Mouse (Mus musculus): ENCODE measurements around the gene Cbx3. TPM values are rescaled to one million over a fixed set of nuclear protein-coding genes. Genes with fewer than 3 reads are reported as not detected.
A peak's percentile ranks its signal among the peaks of the same experiment; 100 is the strongest.
"Not testable (repeated sequence)": the region's sequence is repeated elsewhere in the genome, so short reads cannot be mapped to it uniquely, and the experiment has no call there.

Gene Cbx3
- polyA plus RNA-seq, 1 experiment from 2014 or later = 677 TPM

DNA sequence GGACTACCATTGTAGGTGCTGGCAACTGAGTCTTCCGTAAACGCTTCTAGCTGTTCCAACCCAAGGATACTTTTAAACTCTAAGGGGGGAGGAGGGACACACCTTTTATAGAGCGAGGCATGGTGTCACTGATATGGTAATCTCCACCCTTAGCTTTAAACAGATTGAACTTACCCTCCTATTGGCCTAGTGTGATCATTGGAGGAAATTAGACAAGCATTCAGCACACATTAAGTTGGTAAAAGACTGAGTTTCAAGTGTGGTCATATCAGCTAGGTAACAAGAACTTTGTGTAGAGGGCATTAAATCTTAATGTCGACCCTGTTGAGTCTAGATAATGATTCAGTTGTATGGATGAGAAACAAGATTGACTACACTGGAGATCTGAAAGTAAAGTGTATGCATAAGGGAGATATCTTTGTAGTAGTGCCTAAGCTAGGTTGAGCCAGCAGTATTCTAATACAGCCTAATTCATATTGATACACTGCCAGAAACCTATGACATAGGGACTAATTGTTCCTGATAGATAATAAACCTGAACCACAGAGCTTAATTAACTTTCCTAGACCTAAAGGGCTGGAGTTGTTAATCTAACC lies 9.1 kb downstream of the Cbx3 start:
- DNase-seq (ENCODE audit: low spot score) = no peak
- Histone ChIP-seq H3K4me2 (ENCODE audit: low read depth, severe bottlenecking) (no peak overlapping the region), H3K9ac (ENCODE audit: low read length) (no peak overlapping the region), H3K4me3 (ENCODE audit: low read depth, low read length) (no peak overlapping the region), H3K27ac (replicated peaks; ENCODE audit: low read depth, low read length) (no peak overlapping the region), H3K36me3 (ENCODE audit: control insufficient read depth, insufficient read depth, low read length) (peaks cover 33% of the 10 kb centered on the region), H3K9me3 (ENCODE audit: control insufficient read depth, low read length) (no peaks in the 10 kb centered on the region), H3K27me3 (ENCODE audit: control insufficient read depth, insufficient read depth, low read length) (no peaks in the 10 kb centered on the region), H3K4me1 (ENCODE audit: control insufficient read depth, insufficient read depth, low read length) (no peaks in the 10 kb centered on the region)
- WGBS = 93% methylated on average over 4 of the region's 4 CpGs
- no peak for ATAC-seq (ENCODE audit: insufficient number of reproducible peaks, low FRiP score, low TSS enrichment, low read depth)

DNA sequence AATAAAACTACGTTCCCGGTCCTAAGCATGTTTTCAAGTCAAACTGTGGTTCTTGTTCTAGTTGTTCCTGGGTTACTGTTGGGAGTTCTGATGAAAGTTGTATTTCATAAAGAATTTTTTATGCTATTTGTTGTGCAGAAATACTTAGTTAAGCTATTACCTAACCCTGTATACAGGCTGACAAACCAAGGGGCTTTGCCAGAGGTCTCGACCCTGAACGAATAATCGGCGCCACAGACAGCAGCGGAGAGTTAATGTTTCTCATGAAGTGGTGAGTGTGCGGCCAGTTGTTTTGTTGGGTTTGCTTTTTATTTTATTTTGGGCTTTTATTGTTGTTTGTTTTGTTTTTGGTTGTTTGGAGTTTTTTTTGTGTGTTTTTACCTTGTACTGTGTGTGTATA lies 11.4 kb downstream of the Cbx3 start:
- H3K36me3 ChIP-seq (ENCODE audit: control insufficient read depth, insufficient read depth, low read length) = peaks cover 31% of the 10 kb centered on the region
- H3K27ac ChIP-seq (replicated peaks; ENCODE audit: low read depth, low read length) = no peak overlapping the region
- no peaks in the 10 kb centered on the region for H3K27me3 ChIP-seq (ENCODE audit: control insufficient read depth, insufficient read depth, low read length)
- H3K4me2 ChIP-seq (ENCODE audit: low read depth, severe bottlenecking) = no peak overlapping the region
- no peaks in the 10 kb centered on the region for H3K4me1 ChIP-seq (ENCODE audit: control insufficient read depth, insufficient read depth, low read length)
- ATAC-seq (ENCODE audit: insufficient number of reproducible peaks, low FRiP score, low TSS enrichment, low read depth) = no peak
- WGBS = 95% methylated on average over 8 of the region's 8 CpGs
- H3K9ac ChIP-seq (ENCODE audit: low read length) = no peak overlapping the region
- no peak overlapping the region for H3K4me3 ChIP-seq (ENCODE audit: low read depth, low read length)
- no peaks in the 10 kb centered on the region for H3K9me3 ChIP-seq (ENCODE audit: control insufficient read depth, low read length)
- DNase-seq (ENCODE audit: low spot score) = no peak

DNA sequence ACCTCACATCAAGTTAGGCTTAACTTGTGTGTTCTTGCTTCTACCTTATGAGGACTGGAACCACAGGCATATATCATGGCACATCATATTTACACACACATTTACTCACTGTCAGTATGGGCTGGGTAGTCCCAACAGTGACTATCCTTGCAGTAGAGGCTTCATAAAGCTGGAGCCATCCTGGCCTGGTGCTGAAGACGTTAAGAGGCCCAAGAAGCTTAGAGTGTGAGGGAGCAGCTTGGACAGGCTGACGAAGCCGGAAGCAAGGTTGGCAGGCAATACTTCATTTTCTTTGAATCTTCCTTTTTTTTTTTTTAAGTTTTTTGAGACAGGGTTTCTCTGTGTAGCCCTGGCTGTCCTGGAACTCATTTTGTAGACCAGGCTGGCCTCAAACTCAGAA lies 13.7 kb downstream of the Cbx3 start:
- no peak overlapping the region for H3K4me3 ChIP-seq (ENCODE audit: low read depth, low read length)
- H3K27ac ChIP-seq (replicated peaks; ENCODE audit: low read depth, low read length) = no peak overlapping the region
- H3K27me3 ChIP-seq (ENCODE audit: control insufficient read depth, insufficient read depth, low read length) = no peaks in the 10 kb centered on the region
- peaks cover 25% of the 10 kb centered on the region for H3K36me3 ChIP-seq (ENCODE audit: control insufficient read depth, insufficient read depth, low read length)
- 95% methylated on average over 3 of the region's 3 CpGs for WGBS
- no peaks in the 10 kb centered on the region for H3K9me3 ChIP-seq (ENCODE audit: control insufficient read depth, low read length)
- H3K4me2 ChIP-seq (ENCODE audit: low read depth, severe bottlenecking) = no peak overlapping the region
- DNase-seq (ENCODE audit: low spot score) (no peak), ATAC-seq (ENCODE audit: insufficient number of reproducible peaks, low FRiP score, low TSS enrichment, low read depth) (no peak)
- no peaks in the 10 kb centered on the region for H3K4me1 ChIP-seq (ENCODE audit: control insufficient read depth, insufficient read depth, low read length)
- H3K9ac ChIP-seq (ENCODE audit: low read length) = no peak overlapping the region

DNA sequence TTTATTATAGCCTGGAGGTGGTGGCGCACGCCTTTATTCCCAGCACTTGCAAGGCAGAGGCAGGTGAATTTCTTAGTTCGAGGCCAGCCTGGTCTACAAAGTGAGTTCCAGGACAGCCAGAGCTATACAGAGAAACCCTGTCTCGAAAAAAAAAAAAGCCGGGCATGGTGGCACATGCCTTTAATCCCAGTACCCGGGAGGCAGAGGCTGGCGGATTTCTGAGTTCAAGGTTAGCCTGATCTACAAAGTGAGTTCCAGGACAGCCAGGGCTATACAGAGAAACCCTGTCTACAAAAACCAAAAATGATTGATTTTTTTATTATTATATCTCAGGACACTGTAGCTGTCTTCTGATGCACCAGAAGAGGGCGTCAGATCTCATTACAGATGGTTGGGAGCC lies 14.4 kb downstream of the Cbx3 start:
- whole genome bisulfite sequencing = 86% methylated on average over 8 of the region's 8 CpGs
- not testable (repeated sequence) for H3K9me3 ChIP-seq (ENCODE audit: control insufficient read depth, low read length); H3K27me3 ChIP-seq (ENCODE audit: control insufficient read depth, insufficient read depth, low read length); H3K9ac ChIP-seq (ENCODE audit: low read length); H3K27ac ChIP-seq (replicated peaks; ENCODE audit: low read depth, low read length); H3K4me3 ChIP-seq (ENCODE audit: low read depth, low read length); H3K4me1 ChIP-seq (ENCODE audit: control insufficient read depth, insufficient read depth, low read length); DNase-seq (ENCODE audit: low spot score); H3K4me2 ChIP-seq (ENCODE audit: low read depth, severe bottlenecking); ATAC-seq (ENCODE audit: insufficient number of reproducible peaks, low FRiP score, low TSS enrichment, low read depth)
- peaks cover 22% of the 10 kb centered on the region for H3K36me3 ChIP-seq (ENCODE audit: control insufficient read depth, insufficient read depth, low read length)

DNA sequence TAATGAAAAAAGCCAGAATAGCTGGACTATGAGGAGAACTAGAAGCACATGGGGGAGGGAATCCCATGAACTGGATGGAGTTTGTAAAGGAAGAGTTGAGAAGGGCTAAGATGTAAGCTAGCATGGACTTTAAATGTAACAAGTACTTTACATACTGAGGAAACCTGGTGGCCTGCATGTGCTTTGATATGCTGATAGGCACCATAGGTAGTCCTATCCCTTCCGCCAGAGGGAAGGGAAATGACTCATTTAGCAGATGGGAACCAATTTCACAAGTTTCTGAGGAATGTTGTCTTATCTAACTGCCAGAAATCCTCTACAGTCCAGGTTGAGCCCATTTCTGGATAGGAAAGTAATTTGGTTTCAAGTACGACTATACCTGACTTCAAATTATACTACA lies 15.5 kb downstream of the Cbx3 start:
- H3K4me3 ChIP-seq (ENCODE audit: low read depth, low read length) = no peak overlapping the region
- no peaks in the 10 kb centered on the region for H3K27me3 ChIP-seq (ENCODE audit: control insufficient read depth, insufficient read depth, low read length)
- no peak overlapping the region for H3K4me2 ChIP-seq (ENCODE audit: low read depth, severe bottlenecking)
- 45% methylated on average over 2 of the region's 2 CpGs for WGBS
- 0 out of 2 replicates have a peak, but pooled peaks cover 3% of the 10 kb centered on the region for H3K4me1 ChIP-seq (ENCODE audit: control insufficient read depth, insufficient read depth, low read length)
- no peak overlapping the region for H3K9ac ChIP-seq (ENCODE audit: low read length)
- H3K36me3 ChIP-seq (ENCODE audit: control insufficient read depth, insufficient read depth, low read length) = peaks cover 12% of the 10 kb centered on the region
- H3K9me3 ChIP-seq (ENCODE audit: control insufficient read depth, low read length) = no peaks in the 10 kb centered on the region
- no peak overlapping the region for H3K27ac ChIP-seq (replicated peaks; ENCODE audit: low read depth, low read length)
- no peak for DNase-seq (ENCODE audit: low spot score)
- ATAC-seq (ENCODE audit: insufficient number of reproducible peaks, low FRiP score, low TSS enrichment, low read depth) = no peak

DNA sequence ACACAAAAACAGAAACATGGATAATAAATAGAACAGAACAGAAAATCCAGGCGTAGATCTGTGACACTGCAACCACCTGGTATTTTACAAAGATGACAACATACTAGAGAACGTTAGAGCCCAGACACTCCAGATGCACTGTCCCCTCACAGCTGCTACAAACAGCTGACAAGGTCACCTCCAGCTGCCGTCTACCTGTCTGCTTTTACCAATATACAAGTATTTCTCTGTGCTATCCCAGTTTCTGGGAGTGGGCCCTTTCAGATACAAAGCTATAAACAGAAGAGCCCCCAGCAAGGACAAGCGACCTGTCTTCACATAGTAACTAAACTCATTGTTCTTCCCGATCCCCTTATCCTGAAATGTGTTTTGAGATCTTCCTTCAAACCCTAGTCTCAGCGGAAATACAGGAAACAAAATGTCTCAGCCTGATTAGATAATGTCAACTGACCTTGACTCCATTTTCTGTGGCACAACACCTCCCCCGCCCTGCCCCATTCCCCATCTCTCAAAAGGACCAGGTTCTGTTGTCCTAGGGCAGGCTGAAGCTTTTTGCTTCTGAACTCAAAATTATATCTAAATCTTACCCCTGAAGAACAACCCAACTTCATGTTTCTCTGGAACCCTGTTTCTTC lies 16.0 kb downstream of the Cbx3 start:
- 69% methylated on average over 7 of the region's 7 CpGs for WGBS

DNA sequence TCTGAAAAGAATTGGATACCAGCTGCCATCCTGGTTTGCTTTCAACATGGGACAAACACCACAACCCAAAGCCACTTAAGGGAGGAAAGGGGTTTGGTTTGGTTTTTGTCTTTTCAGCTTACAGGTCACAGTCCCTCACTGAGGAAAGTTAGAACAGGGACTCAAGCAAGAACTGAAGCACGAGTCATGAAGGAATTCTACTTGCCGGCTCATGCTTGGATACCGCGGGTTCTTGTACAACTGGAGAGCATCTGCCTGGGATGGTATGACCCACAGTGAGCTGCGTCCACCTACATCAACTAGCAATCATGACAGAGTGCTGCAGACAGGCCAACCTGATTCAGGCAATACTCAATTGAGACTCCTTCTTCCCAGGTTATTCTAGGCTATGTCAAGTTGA lies 16.6 kb downstream of the Cbx3 start:
- Histone ChIP-seq H3K36me3 (ENCODE audit: control insufficient read depth, insufficient read depth, low read length) (peaks cover 5% of the 10 kb centered on the region; the same call in 1 of the 2 replicates), H3K4me1 (ENCODE audit: control insufficient read depth, insufficient read depth, low read length) (0 out of 2 replicates have a peak, but pooled peaks cover 3% of the 10 kb centered on the region), H3K27ac (replicated peaks; ENCODE audit: low read depth, low read length) (no peak overlapping the region), H3K4me3 (ENCODE audit: low read depth, low read length) (no peak overlapping the region), H3K27me3 (ENCODE audit: control insufficient read depth, insufficient read depth, low read length) (no peaks in the 10 kb centered on the region), H3K9ac (ENCODE audit: low read length) (no peak overlapping the region), H3K9me3 (ENCODE audit: control insufficient read depth, low read length) (no peaks in the 10 kb centered on the region), H3K4me2 (ENCODE audit: low read depth, severe bottlenecking) (no peak overlapping the region)
- ATAC-seq (ENCODE audit: insufficient number of reproducible peaks, low FRiP score, low TSS enrichment, low read depth) (no peak), DNase-seq (ENCODE audit: low spot score) (no peak)
- 93% methylated on average over 5 of the region's 5 CpGs for WGBS

More for the DNA sequence above, 16.0 kb downstream of the Cbx3 start:
- peaks cover 9% of the 10 kb centered on the region; the same call in 1 of the 2 replicates for H3K36me3 ChIP-seq (ENCODE audit: control insufficient read depth, insufficient read depth, low read length)
- DNase-seq (ENCODE audit: low spot score) (no peak), ATAC-seq (ENCODE audit: insufficient number of reproducible peaks, low FRiP score, low TSS enrichment, low read depth) (no peak)
- H3K9me3 ChIP-seq (ENCODE audit: control insufficient read depth, low read length) = no peaks in the 10 kb centered on the region
- no peak overlapping the region for H3K4me3 ChIP-seq (ENCODE audit: low read depth, low read length)
- no peak overlapping the region for H3K27ac ChIP-seq (replicated peaks; ENCODE audit: low read depth, low read length)
- H3K9ac ChIP-seq (ENCODE audit: low read length) = no peak overlapping the region
- H3K4me2 ChIP-seq (ENCODE audit: low read depth, severe bottlenecking) = no peak overlapping the region
- 0 out of 2 replicates have a peak, but pooled peaks cover 3% of the 10 kb centered on the region for H3K4me1 ChIP-seq (ENCODE audit: control insufficient read depth, insufficient read depth, low read length)
- no peaks in the 10 kb centered on the region for H3K27me3 ChIP-seq (ENCODE audit: control insufficient read depth, insufficient read depth, low read length)

DNA sequence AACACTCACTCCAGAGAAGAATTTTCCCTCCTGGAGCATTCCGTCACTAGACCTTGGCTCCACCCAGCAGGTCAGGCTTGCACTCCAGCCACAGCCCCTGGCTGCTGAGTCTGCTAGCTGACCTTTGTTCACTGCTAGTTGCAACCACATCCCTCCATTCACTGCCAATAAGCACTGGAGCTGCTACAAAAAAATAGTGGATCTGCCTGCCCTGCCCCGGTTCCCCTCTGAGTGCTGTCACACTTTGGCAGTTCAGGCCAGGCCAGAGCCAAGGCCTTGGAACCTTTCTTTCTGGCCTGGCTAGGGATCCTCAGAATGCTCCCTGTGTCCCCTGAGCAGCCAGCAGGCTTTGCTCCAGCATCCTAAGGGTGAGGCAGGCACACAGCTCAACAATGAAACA lies 19.6 kb downstream of the Cbx3 start:
- no peak for ATAC-seq (ENCODE audit: insufficient number of reproducible peaks, low FRiP score, low TSS enrichment, low read depth)
- WGBS = 36% methylated on average over 2 of the region's 2 CpGs

More for the DNA sequence above, 19.6 kb downstream of the Cbx3 start:
- Histone ChIP-seq H3K36me3 (ENCODE audit: control insufficient read depth, insufficient read depth, low read length) (no peaks in the 10 kb centered on the region), H3K4me3 (ENCODE audit: low read depth, low read length) (no peak overlapping the region), H3K4me1 (ENCODE audit: control insufficient read depth, insufficient read depth, low read length) (0 out of 2 replicates have a peak, but pooled peaks cover 3% of the 10 kb centered on the region), H3K27me3 (ENCODE audit: control insufficient read depth, insufficient read depth, low read length) (no peaks in the 10 kb centered on the region), H3K9me3 (ENCODE audit: control insufficient read depth, low read length) (no peaks in the 10 kb centered on the region), H3K4me2 (ENCODE audit: low read depth, severe bottlenecking) (no peak overlapping the region), H3K27ac (replicated peaks; ENCODE audit: low read depth, low read length) (peak overlapping the region; percentile 45; the same call in 1 of the 2 replicates), H3K9ac (ENCODE audit: low read length) (no peak overlapping the region)
- DNase-seq (ENCODE audit: low spot score) = no peak
